Mouse (Mus musculus): ENCODE measurements around the gene Slc36a3. TPM values are rescaled to one million over a fixed set of nuclear protein-coding genes. Genes with fewer than 3 reads are reported as not detected.
"Not testable (repeated sequence)": the region's sequence is repeated elsewhere in the genome, so short reads cannot be mapped to it uniquely, and the experiment has no call there.

The Slc36a3 gene
- total RNA-seq, 2 experiments from 2014 or later = not detected

GRCm38 (mm10) chr11:55144011-55144410 lies 7.5 kb downstream of the Slc36a3 start:
- no peak for DNase-seq

- no peak for DNase-seq
These were observed 10.0 kb downstream of the Slc36a3 start for GRCm38 (mm10) chr11:55141502-55141901.

DNA sequence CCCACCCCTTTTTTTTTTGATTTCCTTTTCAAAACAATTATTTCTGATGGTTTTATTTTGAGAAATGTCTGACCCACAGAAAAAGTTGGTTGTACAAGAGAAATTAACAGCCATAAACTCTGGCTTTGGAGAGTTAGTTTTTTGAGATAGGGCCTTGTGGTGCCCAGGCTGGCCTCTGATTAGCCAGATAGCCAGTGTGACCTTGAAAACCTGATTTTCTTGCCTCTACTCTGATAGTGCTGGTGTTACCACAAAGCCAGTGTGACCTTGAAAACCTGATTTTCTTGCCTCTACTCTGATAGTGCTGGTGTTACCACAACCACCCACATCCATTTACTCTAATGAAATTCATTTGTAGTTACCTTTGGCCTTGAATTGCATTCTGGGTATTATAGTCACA lies 13.9 kb downstream of the Slc36a3 start:
- no peak for DNase-seq

DNA sequence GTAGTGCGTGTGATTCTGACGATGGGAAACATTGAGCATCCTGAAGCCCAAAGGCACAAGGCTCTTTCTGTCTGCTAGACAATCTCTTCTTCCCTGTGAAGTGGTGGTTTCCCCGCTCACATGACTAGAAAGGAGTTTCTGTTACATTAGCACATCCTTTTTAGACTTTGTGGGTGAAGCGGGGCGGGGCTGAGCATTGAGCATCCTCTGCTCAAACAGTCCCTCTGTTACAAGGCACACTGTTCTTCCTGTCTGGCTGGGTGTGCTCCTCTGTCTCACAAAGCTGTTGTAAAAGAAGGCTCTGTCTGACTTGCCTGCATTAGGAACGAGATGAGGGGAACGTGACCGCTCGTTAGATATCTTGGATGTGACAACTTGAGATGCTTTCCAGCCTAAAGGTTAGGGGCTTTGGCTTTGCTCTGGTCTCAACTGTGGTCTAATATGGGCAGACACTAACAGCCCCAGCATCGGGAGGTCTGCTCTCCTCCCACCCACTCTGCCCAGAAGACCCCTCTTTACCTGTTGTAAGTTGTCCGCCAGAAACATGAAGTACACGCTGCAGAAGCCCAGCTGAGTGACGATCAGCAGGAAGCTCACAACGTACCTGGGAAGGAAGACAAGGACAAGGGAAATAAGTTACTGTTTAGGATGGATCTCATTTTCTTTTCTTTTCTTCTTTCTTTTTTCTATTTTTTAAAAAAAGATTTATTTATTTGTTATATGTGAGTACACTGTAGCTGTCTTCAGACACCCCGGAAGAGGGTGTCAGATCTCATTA lies 14.5 kb downstream of the Slc36a3 start:
- DNase-seq = no peak

DNA sequence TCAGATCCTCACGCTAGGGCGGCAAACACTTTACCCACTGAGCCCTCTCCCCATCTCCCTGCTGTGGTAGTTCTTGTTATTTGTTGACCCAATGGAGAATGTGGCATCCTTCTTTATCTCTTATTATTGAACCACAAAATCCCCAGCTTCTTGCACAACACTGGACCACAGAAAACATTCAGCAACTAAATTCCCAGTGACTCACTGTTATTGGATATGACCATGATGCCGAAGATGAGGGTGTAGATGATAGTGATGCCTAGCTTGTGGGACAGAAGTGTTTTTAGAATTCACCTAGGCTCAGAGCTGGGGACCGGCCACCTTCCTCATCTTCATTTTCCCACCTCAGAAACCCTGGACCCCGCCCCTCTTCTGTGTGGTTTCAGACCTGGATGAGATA lies 16.6 kb downstream of the Slc36a3 start:
- DNase-seq = no peak

- DNase-seq = no peak
These were observed 17.1 kb downstream of the Slc36a3 start for GRCm38 (mm10) chr11:55134407-55134806.

GRCm38 (mm10) chr11:55133204-55133603 lies 18.3 kb downstream of the Slc36a3 start:
- no peak for DNase-seq

DNA sequence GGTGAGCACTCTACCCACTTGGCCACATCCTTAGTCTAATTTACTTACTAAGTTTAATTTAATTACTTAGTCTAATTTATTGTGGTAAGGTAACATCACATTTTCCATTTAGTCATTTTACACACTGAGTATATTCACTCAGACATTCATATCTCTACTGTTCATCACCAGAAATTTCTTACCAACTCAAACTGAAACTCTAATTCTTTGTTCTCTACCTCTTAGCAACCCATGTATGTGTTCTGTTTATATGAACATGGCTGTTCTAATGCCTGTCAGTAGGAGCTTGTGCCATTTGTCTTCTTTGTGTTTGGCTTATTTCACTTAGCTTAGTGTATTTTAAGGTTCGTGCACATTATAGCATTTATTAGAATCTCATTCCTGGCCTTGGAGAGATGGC lies 19.6 kb downstream of the Slc36a3 start:
- no peak for DNase-seq

DNA sequence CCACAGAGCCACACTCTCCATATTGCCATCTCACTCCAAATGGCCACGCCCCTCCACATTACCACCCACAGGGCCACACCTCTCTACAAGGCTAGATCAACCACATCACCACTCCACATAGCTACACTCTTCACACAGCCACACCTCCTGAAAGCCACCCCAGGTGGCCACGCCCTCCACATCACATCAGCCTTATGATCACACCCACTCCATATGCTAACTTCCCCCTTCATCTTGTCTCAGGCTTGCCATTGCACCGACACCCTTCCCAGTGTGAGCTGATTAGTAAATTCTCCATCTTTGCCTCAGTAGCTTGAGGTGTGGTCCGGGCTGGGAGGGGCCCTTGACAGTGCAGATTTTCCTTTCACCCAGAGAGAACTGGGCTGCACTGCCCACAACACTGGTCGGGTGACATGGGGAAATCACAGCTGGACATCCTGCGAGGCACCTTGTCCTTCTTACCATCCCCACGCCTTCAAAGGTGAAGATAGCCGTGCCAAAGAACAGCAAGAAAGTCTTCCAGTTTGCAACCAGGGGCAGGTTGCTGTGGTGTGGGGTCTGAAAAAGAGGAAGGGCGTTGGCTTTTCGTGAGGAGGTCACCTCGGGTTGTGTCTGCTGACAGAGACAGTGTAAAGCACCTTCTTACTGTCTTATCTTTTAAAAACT lies 20.3 kb downstream of the Slc36a3 start:
- DNase-seq = no peak

GRCm38 (mm10) chr11:55128411-55128810 lies 23.1 kb downstream of the Slc36a3 start:
- DNase-seq = no peak

DNA sequence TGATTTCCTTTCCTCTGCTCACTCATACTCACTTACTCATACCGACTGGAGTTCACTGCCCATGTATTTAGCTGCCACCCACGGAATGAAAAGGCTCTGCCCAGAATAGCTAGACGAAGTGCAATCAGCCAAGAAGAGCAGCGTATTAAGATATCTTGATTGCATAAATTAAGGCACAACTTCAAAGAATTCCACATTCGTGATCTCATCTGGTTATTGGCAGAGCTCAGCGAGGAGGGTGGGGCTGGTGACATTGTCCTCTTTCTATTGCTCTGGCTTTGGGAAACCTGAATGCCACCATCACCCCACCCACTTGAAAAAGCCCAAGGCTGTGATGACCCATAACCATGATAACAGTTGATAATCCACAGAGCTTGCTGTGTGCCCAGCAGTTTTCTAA lies 23.6 kb downstream of the Slc36a3 start:
- no peak for DNase-seq

DNA sequence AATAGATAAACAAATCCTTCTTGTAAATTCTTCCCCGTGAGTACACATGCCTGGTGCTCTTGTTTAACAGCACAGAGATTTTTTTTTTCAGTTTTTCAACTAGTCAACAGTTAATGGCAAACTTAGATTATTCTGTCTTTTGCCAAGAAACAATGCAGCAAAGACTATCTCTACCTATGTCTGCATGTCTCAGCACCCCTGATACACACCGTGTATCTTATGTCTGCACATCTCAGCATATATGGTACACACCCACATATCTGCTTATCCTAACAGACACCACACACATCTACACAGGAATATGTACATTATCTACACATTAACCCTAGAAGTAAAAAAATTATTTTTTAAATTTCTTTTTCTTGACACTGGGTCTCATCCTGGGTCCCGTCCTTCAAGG lies 24.8 kb downstream of the Slc36a3 start:
- no peak for DNase-seq

DNA sequence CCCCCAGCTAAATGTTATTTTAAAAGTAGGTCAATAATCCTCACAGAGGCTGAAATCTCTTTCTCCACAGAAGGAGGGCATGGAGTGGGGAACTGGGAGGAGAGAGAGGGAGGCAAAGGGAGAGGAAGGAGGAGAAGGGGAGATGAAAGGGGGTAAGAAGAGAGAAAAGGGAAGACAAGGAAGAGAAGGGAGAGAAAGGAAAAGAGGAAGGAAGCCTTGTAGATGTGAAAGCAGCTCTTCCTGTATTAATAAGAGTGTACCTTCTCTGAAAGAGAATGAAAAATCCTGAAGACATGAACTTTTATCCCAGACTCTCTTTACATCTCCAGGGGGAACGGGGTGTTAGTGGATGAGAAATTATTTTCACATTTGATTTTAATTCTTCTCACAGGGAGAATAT lies 30.1 kb downstream of the Slc36a3 start:
- no peak for DNase-seq

DNA sequence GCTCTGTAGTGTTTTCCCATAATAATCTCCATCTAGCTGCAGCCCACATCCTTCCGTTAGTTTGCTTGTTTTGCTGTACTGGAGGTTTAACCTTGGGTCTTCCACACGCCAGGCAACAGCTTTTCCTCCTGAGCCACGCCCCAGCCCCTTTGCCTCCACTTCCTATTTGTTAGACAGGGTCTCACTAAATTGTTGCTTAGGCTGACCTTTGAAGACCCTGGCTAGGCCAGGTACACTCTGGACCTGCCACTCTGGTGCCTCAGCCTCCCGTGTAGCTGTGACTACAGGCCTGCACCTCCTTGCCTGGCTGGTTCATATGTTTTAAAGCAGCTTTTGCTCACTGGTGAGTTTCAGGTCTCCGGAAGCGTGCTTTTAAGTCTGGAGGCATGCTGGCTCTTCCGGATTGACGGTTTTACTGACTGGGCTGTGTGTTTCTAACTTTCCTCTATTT lies 30.7 kb downstream of the Slc36a3 start:
- DNase-seq = no peak

DNA sequence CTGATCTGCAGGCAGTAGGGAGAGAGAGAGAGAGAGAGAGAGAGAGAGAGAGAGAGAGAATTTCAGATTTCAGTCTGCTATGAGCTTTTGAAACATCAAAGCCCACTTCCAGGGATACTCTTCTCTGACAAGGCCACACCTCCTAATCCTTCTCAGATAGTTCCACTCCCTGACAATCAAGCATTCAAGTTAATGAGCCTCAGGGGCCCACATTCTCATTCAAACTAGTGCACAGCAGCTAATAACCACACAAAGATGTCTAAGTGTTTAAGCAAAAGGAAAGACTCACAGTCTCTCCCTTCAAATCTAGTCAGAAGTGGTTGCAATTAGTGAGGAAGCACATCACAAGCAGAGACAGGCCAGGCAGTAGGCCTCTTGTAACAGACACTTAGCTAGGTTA lies 31.2 kb downstream of the Slc36a3 start:
- no peak for DNase-seq

- no peak for DNase-seq
These were observed 34.5 kb downstream of the Slc36a3 start for GRCm38 (mm10) chr11:55117031-55117430.

DNA sequence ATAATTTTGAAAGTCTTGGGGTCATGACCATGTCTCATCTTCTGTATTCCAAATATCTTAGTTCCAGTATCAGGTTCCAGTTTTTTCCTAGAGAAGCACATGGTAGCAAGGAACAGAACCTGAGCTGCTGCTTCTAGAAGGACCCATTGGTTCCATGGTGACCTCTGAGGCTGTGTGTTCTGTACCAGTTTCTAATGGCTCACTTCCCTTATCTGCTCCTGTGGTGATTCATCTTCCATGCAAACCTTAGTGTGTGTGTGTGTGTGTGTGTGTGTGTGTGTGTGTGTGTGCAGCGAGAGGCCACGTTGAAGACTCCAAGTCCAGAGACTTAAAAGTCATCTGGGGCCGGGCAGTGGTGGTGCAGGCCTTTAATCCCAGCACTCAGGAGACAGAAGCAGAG lies 35.5 kb downstream of the Slc36a3 start:
- no peak for DNase-seq

DNA sequence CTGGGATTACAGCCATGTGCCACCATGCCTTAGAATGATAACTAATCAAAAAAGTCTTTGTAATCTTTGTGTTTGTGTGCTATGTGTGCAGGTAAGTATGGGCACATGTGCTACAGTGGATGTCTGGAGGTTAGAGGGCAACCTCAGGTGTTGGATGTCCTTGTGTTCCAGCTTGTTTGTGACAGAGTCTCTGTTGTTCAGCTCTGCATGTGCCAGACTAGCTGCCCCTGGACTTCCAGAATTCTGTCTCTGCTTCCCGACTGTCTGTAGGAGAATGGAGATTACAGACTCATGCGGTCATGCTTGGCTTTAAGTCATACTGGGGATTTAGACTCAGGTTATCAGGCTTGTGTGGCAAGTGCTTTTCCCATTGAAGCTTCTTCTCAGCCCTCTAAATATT lies 37.2 kb downstream of the Slc36a3 start:
- DNase-seq = no peak

- DNase-seq = not testable (repeated sequence)
These were observed 37.7 kb downstream of the Slc36a3 start for GRCm38 (mm10) chr11:55113861-55114250.

DNA sequence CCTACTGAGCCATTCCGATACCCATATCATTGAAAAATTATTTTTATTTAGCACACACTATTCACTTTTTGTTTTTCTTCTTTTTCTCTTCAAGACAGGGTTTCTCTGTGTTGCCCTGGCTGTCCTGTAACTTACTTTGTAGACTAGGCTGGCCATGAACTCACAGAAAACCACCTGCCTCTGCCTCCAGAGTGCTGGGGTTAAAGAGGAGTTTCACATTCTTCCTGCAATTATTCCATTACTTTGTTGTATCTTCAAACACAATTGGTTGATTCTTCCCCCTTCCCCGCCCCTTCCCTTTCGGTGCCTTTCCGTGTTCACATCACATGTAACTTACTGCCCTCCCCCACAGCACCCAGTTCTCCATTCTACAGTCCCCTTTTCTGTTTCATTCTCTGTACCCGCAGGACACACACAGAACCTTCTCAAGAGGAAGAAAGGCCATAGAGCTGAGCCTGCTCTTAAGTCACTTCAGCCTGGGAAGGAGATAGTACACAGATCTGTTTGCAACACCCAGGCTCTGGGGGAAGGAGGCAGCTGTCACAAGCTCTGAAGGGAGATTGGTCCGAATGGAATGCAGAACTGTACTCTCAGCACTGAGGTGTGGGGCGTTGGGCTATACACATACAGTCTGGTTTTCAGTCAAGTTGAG lies 38.2 kb downstream of the Slc36a3 start:
- DNase-seq = no peak

DNA sequence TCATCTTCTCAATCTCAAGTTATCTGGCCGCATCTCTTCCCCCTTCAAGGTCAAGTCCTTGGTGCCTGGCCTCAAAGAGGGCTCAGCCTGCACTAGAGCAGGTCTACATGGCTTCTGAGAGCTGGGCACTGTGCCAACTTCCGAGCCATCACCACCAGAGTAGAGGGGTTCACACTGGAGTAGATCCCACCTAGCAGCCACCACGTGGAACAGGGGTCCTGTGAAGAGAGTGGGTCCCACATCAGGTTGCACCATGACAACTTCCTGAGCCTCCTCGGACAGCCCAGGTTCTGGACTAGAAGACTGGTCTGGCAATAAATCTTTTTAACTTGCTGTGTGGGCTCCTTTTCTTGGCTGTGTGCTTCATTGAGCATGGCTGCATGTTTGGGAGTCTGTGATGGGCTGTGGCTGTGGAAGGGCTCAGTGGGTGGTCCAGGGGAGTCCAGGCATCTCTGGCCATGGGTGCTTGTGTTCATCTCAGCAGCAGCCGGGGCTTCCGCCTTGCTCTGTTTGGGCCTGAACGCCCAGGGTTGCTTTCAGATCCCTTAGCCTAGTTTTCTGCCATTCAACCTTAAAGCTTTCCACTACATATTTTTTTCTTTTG lies 40.8 kb downstream of the Slc36a3 start:
- DNase-seq = no peak

DNA sequence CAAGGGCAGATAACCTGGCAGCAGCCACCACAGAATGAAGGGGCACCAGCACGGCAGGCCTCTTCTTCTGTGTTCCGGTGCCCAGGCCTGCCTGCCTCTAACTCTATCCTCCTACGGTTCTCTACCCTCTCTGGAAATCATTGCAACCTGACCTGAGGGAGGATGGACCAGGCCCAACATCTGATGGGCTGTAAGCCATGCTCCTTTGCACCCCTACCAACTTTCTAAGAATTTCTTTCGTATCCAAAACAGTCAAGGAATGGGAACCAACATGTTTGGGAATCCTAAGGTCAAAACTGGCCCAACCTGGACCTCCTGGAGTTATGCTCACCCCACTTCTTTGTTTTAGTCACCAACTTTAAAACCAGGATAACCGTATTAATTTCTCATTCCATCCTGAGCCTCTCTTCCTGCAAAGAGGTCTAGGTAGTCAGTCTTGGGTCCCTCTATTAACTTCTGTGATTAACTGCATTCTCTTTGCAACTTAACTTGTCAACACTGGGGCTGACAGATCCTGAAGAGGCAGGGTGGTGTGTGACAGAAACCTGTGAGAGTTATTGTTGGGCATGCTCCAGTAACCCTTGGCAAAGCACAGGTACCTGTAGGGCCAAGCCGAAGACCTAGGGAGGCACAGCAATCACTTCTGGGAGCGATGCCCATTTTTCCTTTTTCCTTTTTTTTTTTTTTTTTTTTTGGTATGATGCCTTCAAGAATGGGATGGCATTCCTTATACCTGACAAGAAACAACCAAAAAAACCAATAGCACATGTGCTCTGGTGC lies 41.8 kb downstream of the Slc36a3 start:
- DNase-seq = no peak
